Mouse (Mus musculus) activated CD4-positive, CD25-positive, alpha-beta regulatory T cell, adult 4 months (primary cell): ENCODE data around the gene Srbd1. TPM values are rescaled to one million over a fixed set of nuclear protein-coding genes. Genes with fewer than 3 reads are reported as not detected.
A peak's percentile ranks its signal among the peaks of the same experiment; 100 is the strongest.

Experiments
- ATAC-seq: one replicate; pipeline ENCODE4 v1.8.0; 2017
- polyA plus RNA-seq, 2 experiments: library from polyadenylated mRNA; unstranded; fragments of 100-300 nt; shearing (Covaris generic); gene quantifications; one replicate each; pipeline ENCODE4 v1.2.1; 2017

Gene Srbd1
- 10 to 100 TPM in 1 of 2 experiments, 1 to 10 TPM in 1; 9.5 to 10.9 TPM for polyA plus RNA-seq

- peak; percentile 97 for ATAC-seq
These were observed at the start of gene Srbd1 for GRCm38 (mm10) chr17:86145079-86145951. Gene Srbd1, minus strand, starts transcription at chr17:86145175.

GRCm38 (mm10) chr17:86193979-86194378 is 49.0 kb upstream of the Srbd1 start:
- ATAC-seq = no peak

GRCm38 (mm10) chr17:86187777-86188176 is 42.8 kb upstream of the Srbd1 start:
- ATAC-seq = peak; percentile 82

GRCm38 (mm10) chr17:86185584-86185983 is 40.6 kb upstream of the Srbd1 start:
- ATAC-seq = no peak

- ATAC-seq = peak; percentile 70
These were observed 39.7 kb upstream of the Srbd1 start for GRCm38 (mm10) chr17:86184552-86185209.

- ATAC-seq = no peak
These were observed 38.8 kb upstream of the Srbd1 start for GRCm38 (mm10) chr17:86183788-86184187.

GRCm38 (mm10) chr17:86176722-86177121 is 31.7 kb upstream of the Srbd1 start:
- no peak for ATAC-seq

GRCm38 (mm10) chr17:86175516-86175915 is 30.5 kb upstream of the Srbd1 start:
- ATAC-seq = no peak

- no peak for ATAC-seq
These were observed 25.4 kb upstream of the Srbd1 start for GRCm38 (mm10) chr17:86170164-86170958.

GRCm38 (mm10) chr17:86169092-86169491 is 24.1 kb upstream of the Srbd1 start:
- no peak for ATAC-seq

- no peak for ATAC-seq
These were observed 23.4 kb upstream of the Srbd1 start for GRCm38 (mm10) chr17:86168231-86168981.

GRCm38 (mm10) chr17:86167320-86168230 is 22.6 kb upstream of the Srbd1 start, which contains the start of gene Prkce:
Gene Prkce, plus strand, starts transcription at chr17:86167785.
- peak; percentile 75 for ATAC-seq

- peak; percentile 50 for ATAC-seq
These were observed 21.8 kb upstream of the Srbd1 start for GRCm38 (mm10) chr17:86166567-86167319.

- ATAC-seq = no peak
These were observed 21.1 kb upstream of the Srbd1 start for GRCm38 (mm10) chr17:86166051-86166566.

GRCm38 (mm10) chr17:86164416-86164815 is 19.4 kb upstream of the Srbd1 start:
- ATAC-seq = no peak

- no peak for ATAC-seq
These were observed 17.7 kb upstream of the Srbd1 start for GRCm38 (mm10) chr17:86162672-86163071.

- no peak for ATAC-seq
These were observed 12.0 kb upstream of the Srbd1 start for GRCm38 (mm10) chr17:86156999-86157398.

- ATAC-seq = peak; percentile 61
These were observed 5.9 kb upstream of the Srbd1 start for GRCm38 (mm10) chr17:86150867-86151348.

GRCm38 (mm10) chr17:86149726-86150125 is 4.8 kb upstream of the Srbd1 start:
- no peak for ATAC-seq
